Mouse (Mus musculus) liver, embryonic 12.5 days (tissue): ENCODE measurements around the gene Ano6. TPM values are rescaled to one million over a fixed set of nuclear protein-coding genes. Genes with fewer than 3 reads are reported as not detected.

Experiments used
- ATAC-seq: fragments of 200-750 bp; cut with Nextera tagmentation; 2 replicates; pipeline ENCODE4 v1.8.0; 2017; ENCODE audit warnings: moderate number of reproducible peaks, mild to moderate bottlenecking, moderate library complexity
- H3K27ac ChIP-seq: fragments of 300-500 bp; sonication (generic); 2 replicates; pipeline ENCODE4 v1.5.1; 2016; ENCODE audit warnings: mild to moderate bottlenecking
- H3K27me3 ChIP-seq: fragments of 300-500 bp; sonication (generic); replicated peaks from 2 replicates; pipeline ENCODE4 v1.6.1; 2016; ENCODE audit warnings: mild to moderate bottlenecking, moderate library complexity
- H3K36me3 ChIP-seq: fragments of 300-500 bp; sonication (generic); 2 replicates; pipeline ENCODE4 v1.6.1; 2016; ENCODE audit warnings: mild to moderate bottlenecking, moderate library complexity
- H3K4me1 ChIP-seq: fragments of 300-500 bp; sonication (generic); 2 replicates; pipeline ENCODE4 v1.6.1; 2016
- H3K4me2 ChIP-seq: fragments of 300-500 bp; sonication (generic); 2 replicates; pipeline ENCODE4 v1.6.1; 2016; ENCODE audit warnings: mild to moderate bottlenecking, moderate library complexity
- H3K4me3 ChIP-seq: fragments of 300-500 bp; sonication (generic); 2 replicates; pipeline ENCODE4 v1.5.1; 2016; ENCODE audit warnings: mild to moderate bottlenecking, moderate library complexity
- H3K9ac ChIP-seq: fragments of 300-500 bp; sonication (generic); 2 replicates; pipeline ENCODE4 v1.6.1; 2016; ENCODE audit warnings: mild to moderate bottlenecking, moderate library complexity
- H3K9me3 ChIP-seq: fragments of 300-500 bp; sonication (generic); replicated peaks from 2 replicates; pipeline ENCODE4 v1.6.1; 2016; ENCODE audit warnings: mild to moderate bottlenecking, moderate library complexity
- WGBS: fragments of 180-500 bp; shearing (Covaris S2); methylation state at CpG from one replicate; pipeline ENCODE4 v1.1.7; 2016; ENCODE audit not compliant: insufficient replicate concordance; 5-methylcytosine and 5-hydroxymethylcytosine counted together
- polyA plus RNA-seq: library from polyadenylated mRNA; unstranded; fragments of >200 nt; fragmentation: Nextera tagmentation; extraction: Ambion mirVana; gene quantifications from 2 replicates; pipeline ENCODE4 v1.2.1, GENCODE M21; 2016

Gene Ano6
- polyA plus RNA-seq, 1 experiment from 2014 or later = 14.7 TPM

GRCm38 (mm10) chr15:95966979-95967378 is 176.3 kb downstream of the Ano6 start:
- Histone ChIP-seq H3K27me3 (no peaks in the 10 kb centered on the region), H3K4me2 (no peak overlapping the region), H3K36me3 (peaks cover 30% of the 10 kb centered on the region; the same call in 1 of the 2 replicates), H3K9me3 (no peaks in the 10 kb centered on the region), H3K27ac (no peak overlapping the region), H3K4me3 (no peak overlapping the region), H3K9ac (no peak overlapping the region), H3K4me1 (no peaks in the 10 kb centered on the region)
- no peak for ATAC-seq
- 93% methylated on average over 2 of the region's 2 CpGs for WGBS

- WGBS = 81% methylated on average over 16 of the region's 16 CpGs
- ATAC-seq = no peak
- no peaks in the 10 kb centered on the region for H3K4me1 ChIP-seq
- H3K9me3 ChIP-seq = no peaks in the 10 kb centered on the region
- H3K27ac ChIP-seq = no peak overlapping the region
- no peaks in the 10 kb centered on the region for H3K27me3 ChIP-seq
- H3K4me2 ChIP-seq = no peak overlapping the region
- peaks cover 31% of the 10 kb centered on the region; the same call in 1 of the 2 replicates for H3K36me3 ChIP-seq
- H3K9ac ChIP-seq = no peak overlapping the region
- H3K4me3 ChIP-seq = no peak overlapping the region
Measured at GRCm38 (mm10) chr15:95967516-95968196, 177.0 kb downstream of the Ano6 start.

- 79% methylated on average over 6 of the region's 6 CpGs for WGBS
Measured at GRCm38 (mm10) chr15:95969596-95969995, 179.0 kb downstream of the Ano6 start.

GRCm38 (mm10) chr15:95970176-95970575 is 179.5 kb downstream of the Ano6 start:
- no peak overlapping the region for H3K4me2 ChIP-seq
- no peaks in the 10 kb centered on the region for H3K27me3 ChIP-seq
- WGBS = 82% methylated on average over 5 of the region's 5 CpGs
- no peaks in the 10 kb centered on the region for H3K4me1 ChIP-seq
- H3K36me3 ChIP-seq = peaks cover 40% of the 10 kb centered on the region; the same call in 1 of the 2 replicates
- no peak overlapping the region for H3K9ac ChIP-seq
- no peak overlapping the region for H3K27ac ChIP-seq
- H3K4me3 ChIP-seq = no peak overlapping the region
- no peaks in the 10 kb centered on the region for H3K9me3 ChIP-seq
- ATAC-seq = no peak

More at GRCm38 (mm10) chr15:95969596-95969995, 179.0 kb downstream of the Ano6 start:
- H3K4me2 ChIP-seq = no peak overlapping the region
- no peak overlapping the region for H3K4me3 ChIP-seq
- H3K9me3 ChIP-seq = no peaks in the 10 kb centered on the region
- H3K27ac ChIP-seq = no peak overlapping the region
- peaks cover 40% of the 10 kb centered on the region; the same call in 1 of the 2 replicates for H3K36me3 ChIP-seq
- no peaks in the 10 kb centered on the region for H3K4me1 ChIP-seq
- no peak for ATAC-seq
- H3K27me3 ChIP-seq = no peaks in the 10 kb centered on the region
- no peak overlapping the region for H3K9ac ChIP-seq

- WGBS = 70% methylated on average over 7 of the region's 7 CpGs
- no peaks in the 10 kb centered on the region for H3K9me3 ChIP-seq
- no peak overlapping the region for H3K4me2 ChIP-seq
- H3K27ac ChIP-seq = no peak overlapping the region
- peaks cover 39% of the 10 kb centered on the region; the same call in 1 of the 2 replicates for H3K36me3 ChIP-seq
- H3K4me1 ChIP-seq = no peaks in the 10 kb centered on the region
- ATAC-seq = no peak
- no peak overlapping the region for H3K4me3 ChIP-seq
- H3K27me3 ChIP-seq = no peaks in the 10 kb centered on the region
- H3K9ac ChIP-seq = no peak overlapping the region
Measured at GRCm38 (mm10) chr15:95970691-95971090, 180.0 kb downstream of the Ano6 start.

DNA sequence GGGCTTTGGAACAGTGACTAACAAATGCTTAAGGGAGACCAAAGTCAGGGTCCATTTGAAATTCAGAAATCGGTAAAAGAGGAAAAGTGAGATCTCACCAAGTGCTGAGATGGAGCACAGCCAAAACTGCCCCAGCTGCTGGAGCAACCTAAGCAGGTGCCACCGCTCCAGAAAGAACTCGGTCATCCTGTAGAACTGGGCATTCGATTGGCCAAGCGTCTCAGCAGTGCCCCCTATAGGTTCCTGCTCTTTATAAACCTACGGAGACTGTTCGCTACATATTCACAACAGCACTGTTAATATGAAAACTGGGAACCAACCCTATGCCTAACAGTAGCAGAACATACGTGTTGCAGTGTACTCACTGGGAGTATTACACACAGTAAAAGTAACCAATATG is 180.7 kb downstream of the Ano6 start:
- H3K9ac ChIP-seq = no peak overlapping the region
- no peaks in the 10 kb centered on the region for H3K27me3 ChIP-seq
- peaks cover 37% of the 10 kb centered on the region; the same call in 1 of the 2 replicates for H3K36me3 ChIP-seq
- H3K27ac ChIP-seq = no peak overlapping the region
- H3K9me3 ChIP-seq = no peaks in the 10 kb centered on the region
- no peak overlapping the region for H3K4me3 ChIP-seq
- H3K4me2 ChIP-seq = no peak overlapping the region
- no peak for ATAC-seq
- no peaks in the 10 kb centered on the region for H3K4me1 ChIP-seq
- WGBS = 83% methylated on average over 8 of the region's 8 CpGs

DNA sequence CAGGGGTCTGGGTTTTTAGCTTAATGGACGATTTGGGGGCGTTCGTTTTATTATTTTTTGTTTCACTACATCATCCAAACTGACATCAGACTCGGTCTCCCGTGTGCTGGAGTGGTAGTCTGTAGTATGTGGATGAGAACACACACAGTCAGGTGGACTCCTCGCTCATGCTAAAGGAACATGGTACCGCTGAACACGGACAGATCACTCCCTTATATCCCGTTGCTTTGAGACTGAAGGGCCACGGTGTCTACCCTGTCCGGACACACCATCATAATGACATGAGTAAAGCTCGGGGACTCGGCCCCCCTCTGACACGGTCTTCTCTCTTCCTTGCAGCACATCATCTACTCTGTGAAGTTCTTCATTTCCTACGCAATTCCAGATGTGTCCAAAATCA is 181.5 kb downstream of the Ano6 start:
- WGBS = 79% methylated on average over 15 of the region's 15 CpGs
- H3K4me2 ChIP-seq = no peak overlapping the region
- H3K4me1 ChIP-seq = no peaks in the 10 kb centered on the region
- H3K4me3 ChIP-seq = no peak overlapping the region
- no peaks in the 10 kb centered on the region for H3K9me3 ChIP-seq
- H3K27ac ChIP-seq = no peak overlapping the region
- H3K9ac ChIP-seq = no peak overlapping the region
- no peaks in the 10 kb centered on the region for H3K27me3 ChIP-seq
- peaks cover 37% of the 10 kb centered on the region; the same call in 1 of the 2 replicates for H3K36me3 ChIP-seq
- ATAC-seq = no peak

DNA sequence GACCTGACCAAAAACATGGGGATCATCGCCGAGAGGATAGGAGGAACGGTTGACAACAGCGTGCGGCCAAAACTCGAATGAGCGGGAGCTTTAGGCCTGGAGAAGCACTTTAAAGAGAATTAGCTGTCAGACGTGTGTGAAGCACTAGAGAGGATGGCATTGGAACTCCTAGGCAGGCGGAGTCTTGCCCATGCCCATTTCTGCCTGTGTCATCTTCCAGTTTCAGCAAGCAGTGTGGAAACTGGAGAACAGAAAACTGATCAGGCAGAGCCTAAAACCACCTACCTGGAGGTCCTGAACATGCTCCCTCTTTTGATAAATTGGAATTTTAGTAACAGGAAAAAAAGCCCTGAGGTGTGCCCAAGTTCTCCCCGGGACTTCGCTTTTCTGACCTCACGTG is 182.0 kb downstream of the Ano6 start:
- WGBS = 83% methylated on average over 12 of the region's 12 CpGs
- ATAC-seq = no peak
- H3K27ac ChIP-seq = no peak overlapping the region
- peaks cover 37% of the 10 kb centered on the region; the same call in 1 of the 2 replicates for H3K36me3 ChIP-seq
- no peaks in the 10 kb centered on the region for H3K4me1 ChIP-seq
- no peak overlapping the region for H3K4me3 ChIP-seq
- H3K9ac ChIP-seq = no peak overlapping the region
- H3K9me3 ChIP-seq = no peaks in the 10 kb centered on the region
- no peaks in the 10 kb centered on the region for H3K27me3 ChIP-seq
- H3K4me2 ChIP-seq = no peak overlapping the region

GRCm38 (mm10) chr15:95974021-95974597 is 183.5 kb downstream of the Ano6 start:
- H3K9ac ChIP-seq = no peak overlapping the region
- WGBS = 74% methylated on average over 10 of the region's 10 CpGs
- peaks cover 33% of the 10 kb centered on the region; the same call in 1 of the 2 replicates for H3K36me3 ChIP-seq
- H3K9me3 ChIP-seq = no peaks in the 10 kb centered on the region
- H3K4me3 ChIP-seq = no peak overlapping the region
- H3K4me2 ChIP-seq = no peak overlapping the region
- no peaks in the 10 kb centered on the region for H3K4me1 ChIP-seq
- H3K27me3 ChIP-seq = no peaks in the 10 kb centered on the region
- ATAC-seq = no peak
- no peak overlapping the region for H3K27ac ChIP-seq

GRCm38 (mm10) chr15:95976156-95976876 is 185.7 kb downstream of the Ano6 start:
- Histone ChIP-seq H3K4me1 (no peaks in the 10 kb centered on the region), H3K9ac (no peak overlapping the region), H3K9me3 (no peaks in the 10 kb centered on the region), H3K36me3 (peaks cover 19% of the 10 kb centered on the region; the same call in 1 of the 2 replicates), H3K27ac (no peak overlapping the region), H3K27me3 (no peaks in the 10 kb centered on the region), H3K4me2 (no peak overlapping the region), H3K4me3 (no peak overlapping the region)
- WGBS = 54% methylated on average over 4 of the region's 4 CpGs
- no peak for ATAC-seq

DNA sequence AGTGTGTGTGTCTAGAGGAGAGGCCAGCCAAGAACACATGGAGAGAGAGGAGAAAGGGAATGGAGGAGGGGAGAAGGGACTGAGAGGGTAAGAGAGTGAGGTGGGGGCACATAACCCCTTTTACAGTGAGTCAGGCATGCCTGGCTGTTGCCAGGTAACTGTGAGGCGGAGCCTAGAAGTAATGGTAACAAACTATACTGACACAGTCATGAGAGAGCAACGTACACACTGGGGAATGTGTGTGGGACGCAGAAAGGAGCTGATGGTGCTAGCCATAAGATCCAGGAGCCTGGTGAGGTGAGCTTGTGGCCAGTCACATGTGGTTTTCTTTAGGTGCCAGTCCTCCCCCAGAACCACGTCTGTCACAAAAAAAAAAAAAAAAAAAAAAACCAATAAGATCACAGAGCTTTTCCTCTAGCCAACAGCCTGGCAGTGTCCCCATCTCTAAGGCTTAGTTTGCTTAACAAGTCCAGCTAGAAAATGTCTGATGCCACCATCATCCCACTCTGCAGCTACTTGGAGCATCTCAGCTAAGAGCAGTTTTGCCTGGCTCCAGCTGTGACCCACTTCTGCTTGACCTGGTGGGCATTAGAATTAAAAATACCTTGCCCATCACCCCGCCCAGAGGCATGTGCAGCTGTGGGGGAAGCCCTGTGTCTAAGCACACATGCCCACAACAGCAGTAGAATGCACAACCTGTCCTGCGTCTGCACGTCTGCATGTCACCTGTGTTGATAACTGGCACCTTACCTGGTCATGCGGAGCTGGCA is 186.7 kb downstream of the Ano6 start:
- Histone ChIP-seq H3K4me1 (no peaks in the 10 kb centered on the region), H3K27me3 (no peaks in the 10 kb centered on the region), H3K9ac (no peak overlapping the region), H3K27ac (no peak overlapping the region), H3K4me3 (no peak overlapping the region), H3K4me2 (no peak overlapping the region), H3K36me3 (peaks cover 16% of the 10 kb centered on the region; the same call in 1 of the 2 replicates), H3K9me3 (no peaks in the 10 kb centered on the region)
- 65% methylated on average over 8 of the region's 8 CpGs for WGBS
- ATAC-seq = no peak; the same call in 1 of the 2 replicates
